Mouse (Mus musculus): ENCODE measurements around the gene Gm14124.
"Not testable (repeated sequence)": the region's sequence is repeated elsewhere in the genome, so short reads cannot be mapped to it uniquely, and the experiment has no call there.

The Gm14124 gene

GRCm38 (mm10) chr2:150257291-150257690 lies at the start of gene Gm14124:
Gene Gm14124, plus strand, starts transcription at chr2:150257517.
- DNase-seq (ENCODE audit: low spot score in 2 of 2): not testable (repeated sequence)

- DNase-seq (ENCODE audit: low spot score in 2 of 2): peak; percentile 73 to 90
Measured at GRCm38 (mm10) chr2:150217600-150218362, 39.5 kb upstream of the Gm14124 start, which contains the start of gene Zfp937. Gene Zfp937, plus strand, starts transcription at chr2:150218073.

- not testable (repeated sequence) for DNase-seq (ENCODE audit: low spot score in 2 of 2)
Measured at GRCm38 (mm10) chr2:150218363-150218725, 39.0 kb upstream of the Gm14124 start.

- not testable (repeated sequence) for DNase-seq (ENCODE audit: low spot score in 2 of 2)
Measured at GRCm38 (mm10) chr2:150223263-150223662, 34.1 kb upstream of the Gm14124 start.

GRCm38 (mm10) chr2:150243211-150243610 lies 14.1 kb upstream of the Gm14124 start:
- no peak for DNase-seq (ENCODE audit: low spot score in 2 of 2)

GRCm38 (mm10) chr2:150255491-150255890 lies 1.8 kb upstream of the Gm14124 start, which contains the start of gene Gm21994:
Gene Gm21994, minus strand, starts transcription at chr2:150255591.
- DNase-seq (ENCODE audit: low spot score in 2 of 2): not testable (repeated sequence)

GRCm38 (mm10) chr2:150256861-150257260 lies 456 bp upstream of the Gm14124 start:
- not testable (repeated sequence) for DNase-seq (ENCODE audit: low spot score in 2 of 2)

- DNase-seq (ENCODE audit: low spot score in 2 of 2): no peak
Measured at GRCm38 (mm10) chr2:150293669-150294068, 36.4 kb downstream of the Gm14124 start.

- no peak for DNase-seq (ENCODE audit: low spot score in 2 of 2)
Measured at GRCm38 (mm10) chr2:150299096-150299495, 41.8 kb downstream of the Gm14124 start.

- no peak for DNase-seq (ENCODE audit: low spot score in 2 of 2)
Measured at GRCm38 (mm10) chr2:150307183-150307773, 50.0 kb downstream of the Gm14124 start.

- DNase-seq (ENCODE audit: low spot score in 2 of 2): peak; percentile 82 to 93
Measured at GRCm38 (mm10) chr2:150310952-150311884, 53.9 kb downstream of the Gm14124 start.

GRCm38 (mm10) chr2:150316140-150316539 lies 58.8 kb downstream of the Gm14124 start:
- DNase-seq (ENCODE audit: low spot score in 2 of 2): no peak

GRCm38 (mm10) chr2:150318973-150319372 lies 61.7 kb downstream of the Gm14124 start:
- DNase-seq (ENCODE audit: low spot score in 2 of 2): no peak
